8 mouse cellular contexts compared by ENCODE assay signal in genomic region chr12:3892240-3893059, GRCm38 (mm10).
DNase-seq lines count a peak whose midpoint lies in the region; ATAC-seq and TF ChIP-seq lines count a peak whose summit lies in the region.

No protein-coding gene starts in this region.

- no peaks in the 10 kb centered on the region for H3K9me3 ChIP-seq in embryonic facial prominence, embryonic 10.5 days
- H3K9me3 ChIP-seq in kidney, embryonic 14.5 days (ENCODE audit: control insufficient read depth, low read length), result no peaks in the 10 kb centered on the region
- H3K9me3 ChIP-seq in midbrain, embryonic 13.5 days, result no peaks in the 10 kb centered on the region

- no peak for TF ChIP-seq CTCF in layer of hippocampus, adult 2 months (conservative IDR thresholded peaks at IDR 0.05)

- H3K36me3 ChIP-seq in embryonic facial prominence, embryonic 10.5 days (replicated peaks), result peaks cover 35% of the 10 kb centered on the region
- H3K36me3 ChIP-seq in kidney, embryonic 14.5 days (ENCODE audit: control insufficient read depth, insufficient read depth, low read length), result peaks cover 39% of the 10 kb centered on the region
- H3K36me3 ChIP-seq in midbrain, embryonic 13.5 days, result peaks cover 26% of the 10 kb centered on the region

- peak overlapping the region; percentile 69 for H3K4me2 ChIP-seq in kidney, embryonic 14.5 days (replicated peaks; ENCODE audit: low read depth, low read length)
- peak overlapping the region; percentile 79 for H3K4me2 ChIP-seq in midbrain, embryonic 13.5 days (replicated peaks)

- H3K4me1 ChIP-seq in embryonic facial prominence, embryonic 10.5 days, result peaks cover 77% of the 10 kb centered on the region
- peaks cover 43% of the 10 kb centered on the region for H3K4me1 ChIP-seq in kidney, embryonic 14.5 days (ENCODE audit: control insufficient read depth, insufficient read depth, low read length)
- H3K4me1 ChIP-seq in midbrain, embryonic 13.5 days (replicated peaks), result peaks cover 71% of the 10 kb centered on the region

- H3K4me3 ChIP-seq in layer of hippocampus, adult 2 months, result no peak overlapping the region
- peak overlapping the region; percentile 69 for H3K4me3 ChIP-seq in embryonic facial prominence, embryonic 10.5 days
- H3K4me3 ChIP-seq in kidney, embryonic 14.5 days (ENCODE audit: low read length), result peak overlapping the region; percentile 44
- H3K4me3 ChIP-seq in midbrain, embryonic 13.5 days (replicated peaks), result peak overlapping the region; percentile 50

- peak overlapping the region; percentile 25; the same call in 1 of the 2 replicates for H3K27ac ChIP-seq in layer of hippocampus, adult 2 months
- peak overlapping the region; percentile 96 for H3K27ac ChIP-seq in embryonic facial prominence, embryonic 10.5 days (replicated peaks)
- peak overlapping the region; percentile 87 for H3K27ac ChIP-seq in kidney, embryonic 14.5 days (ENCODE audit: low read depth, low read length)
- peak overlapping the region; percentile 91 for H3K27ac ChIP-seq in midbrain, embryonic 13.5 days

- H3K27me3 ChIP-seq in embryonic facial prominence, embryonic 10.5 days (replicated peaks; ENCODE audit: low read depth, poor library complexity, severe bottlenecking), result no peaks in the 10 kb centered on the region; the same call in 1 of the 2 replicates
- H3K27me3 ChIP-seq in kidney, embryonic 14.5 days (ENCODE audit: control insufficient read depth, insufficient read depth, low read length), result no peaks in the 10 kb centered on the region
- no peaks in the 10 kb centered on the region for H3K27me3 ChIP-seq in midbrain, embryonic 13.5 days

- ATAC-seq in kidney, embryonic 14.5 days (ENCODE audit: low FRiP score, low TSS enrichment), result peak; percentile 20
- ATAC-seq in midbrain, embryonic 13.5 days, result peak; percentile 46

- DNase-seq in layer of hippocampus, adult 2 months (ENCODE audit: low spot score in 2 of 2), result no peak
- no peak for DNase-seq in layer of hippocampus, adult 11-12 months (ENCODE audit: low spot score)
- peak; percentile 74 for DNase-seq in embryonic facial prominence, embryonic 10.5 days (ENCODE audit: low spot score)
- DNase-seq in frontal cortex, postnatal 25 days (ENCODE audit: low spot score in 2 of 2), result no peak
- no peak for DNase-seq in T-cell, adult 2 months (ENCODE audit: low spot score)
- no peak for DNase-seq in lung, adult 18-20 months

- peak overlapping the region; percentile 74 for H3K9ac ChIP-seq in kidney, embryonic 14.5 days (ENCODE audit: low read depth, low read length)
- peak overlapping the region; percentile 76 for H3K9ac ChIP-seq in midbrain, embryonic 13.5 days (replicated peaks)

- WGBS in embryonic facial prominence, embryonic 10.5 days, result 3% methylated on average over 15 of the region's 15 CpGs
- 5% methylated on average over 15 of the region's 15 CpGs for WGBS in kidney, embryonic 14.5 days
- WGBS in midbrain, embryonic 13.5 days, result 2% methylated on average over 15 of the region's 15 CpGs

Comparison
In these comparisons a context has a peak if more than half of its experiments do, and no peak if none do; other contexts are left out.
1. H3K27ac ChIP-seq: peak in every context shown above with its lines; median percentile 96 in embryonic facial prominence, embryonic 10.5 days; 91 in midbrain, embryonic 13.5 days; 87 in kidney, embryonic 14.5 days; 25 in layer of hippocampus, adult 2 months.